Mouse (Mus musculus) adrenal gland, postnatal 10 days (tissue): ENCODE data around the gene Spocd1. TPM values are rescaled to one million over a fixed set of nuclear protein-coding genes. Genes with fewer than 3 reads are reported as not detected.

Source experiments
- DNase-seq: peaks from one replicate; pipeline ENCODE4 v3.0.0; 2021; ENCODE audit warnings: mixed read lengths
- total RNA-seq, 2 experiments: library from RNA; stranded (reverse); gene quantifications; 2 replicates each; pipeline ENCODE4 v1.2.3; 2021

The Spocd1 gene
- total RNA-seq, 2 experiments from 2014 or later: 0.15 to 0.30 TPM

DNA sequence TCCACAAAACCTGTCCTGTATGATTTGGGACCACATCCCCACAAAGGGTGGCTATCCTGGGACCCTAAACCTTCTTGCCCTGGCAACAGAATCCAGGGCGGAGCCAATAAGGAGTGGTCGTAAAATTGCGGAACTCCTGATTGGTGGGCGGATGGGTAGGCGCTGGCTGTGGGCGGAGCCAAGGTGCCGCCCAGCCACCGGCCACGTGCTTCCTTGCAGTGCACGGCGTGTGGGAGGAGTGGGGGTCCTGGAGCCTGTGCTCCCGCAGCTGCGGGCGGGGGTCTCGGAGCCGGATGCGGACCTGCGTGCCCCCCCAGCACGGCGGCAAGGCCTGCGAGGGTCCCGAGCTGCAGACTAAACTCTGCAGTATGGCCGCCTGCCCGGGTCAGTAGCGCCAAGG lies 77.5 kb downstream of the Spocd1 start:
- no peak for DNase-seq

Other genes starting within 250 kb of the Spocd1 start
- 10 to 100 TPM in 1 of 2 experiments, 1 to 10 TPM in 1; 9.7 to 11.4 TPM for gene Tmem39b, start 232.4 kb upstream of the Spocd1 start, total RNA-seq
- gene Khdrbs1, start 186.9 kb upstream of the Spocd1 start, total RNA-seq: 10 to 100 TPM; 64.3 to 83.7 TPM
- gene Ptp4a2, start 118.0 kb upstream of the Spocd1 start, total RNA-seq: 100 to 1,000 TPM; 260 to 289 TPM
- 10 to 100 TPM; 13.4 to 16.4 TPM for gene Adgrb2, start 55.6 kb downstream of the Spocd1 start, total RNA-seq
- 10 to 100 TPM; 29.4 to 33.8 TPM for gene Col16a1, start 118.6 kb downstream of the Spocd1 start, total RNA-seq
- 10 to 100 TPM; 51.4 to 54.6 TPM for gene Pef1, start 173.3 kb downstream of the Spocd1 start, total RNA-seq
- gene Hcrtr1, start 210.1 kb downstream of the Spocd1 start, total RNA-seq: 1 to 10 TPM in 1 of 2 experiments, under 1 TPM in 1; 0.78 to 1.7 TPM
- gene Tinagl1, start 245.9 kb downstream of the Spocd1 start, total RNA-seq: 100 to 1,000 TPM in 1 of 2 experiments, 10 to 100 TPM in 1; 69.2 to 114 TPM